Mouse (Mus musculus) brain, embryonic 14.5 days (tissue): ENCODE data around the gene Bsn. TPM values are rescaled to one million over a fixed set of nuclear protein-coding genes. Genes with fewer than 3 reads are reported as not detected.
A peak's percentile ranks its signal among the peaks of the same experiment; 100 is the strongest.

ENCODE experiments used
- DNase-seq: peaks from one replicate; pipeline ENCODE4 v3.0.0-alpha.2; 2011; ENCODE audit warnings: low read depth
- CTCF ChIP-seq: fragments of 200-500 bp; IDR thresholded peaks from 2 replicates; pipeline ENCODE4 v1.5.1; 2012; ENCODE audit warnings: inconsistent platforms, mild to moderate bottlenecking, moderate library complexity, borderline replicate concordance; ENCODE audit not compliant: insufficient read depth, insufficient read length; ENCODE audit errors: extremely low read depth
- POLR2A ChIP-seq: fragments of 200-500 bp; IDR thresholded peaks from 2 replicates; pipeline ENCODE4 v1.6.1; 2012; ENCODE audit warnings: mild to moderate bottlenecking, inconsistent platforms, borderline replicate concordance; ENCODE audit not compliant: poor library complexity, insufficient read depth, insufficient read length, severe bottlenecking; ENCODE audit errors: extremely low read depth
- polyA plus RNA-seq: library from polyadenylated mRNA; depleted of rRNA; stranded (reverse); fragments of >200 nt; gene quantifications from 2 replicates; pipeline ENCODE4 v1.2.3, GENCODE M21; 2012

The Bsn gene
- polyA plus RNA-seq, 1 experiment, result 40.0 TPM

DNA sequence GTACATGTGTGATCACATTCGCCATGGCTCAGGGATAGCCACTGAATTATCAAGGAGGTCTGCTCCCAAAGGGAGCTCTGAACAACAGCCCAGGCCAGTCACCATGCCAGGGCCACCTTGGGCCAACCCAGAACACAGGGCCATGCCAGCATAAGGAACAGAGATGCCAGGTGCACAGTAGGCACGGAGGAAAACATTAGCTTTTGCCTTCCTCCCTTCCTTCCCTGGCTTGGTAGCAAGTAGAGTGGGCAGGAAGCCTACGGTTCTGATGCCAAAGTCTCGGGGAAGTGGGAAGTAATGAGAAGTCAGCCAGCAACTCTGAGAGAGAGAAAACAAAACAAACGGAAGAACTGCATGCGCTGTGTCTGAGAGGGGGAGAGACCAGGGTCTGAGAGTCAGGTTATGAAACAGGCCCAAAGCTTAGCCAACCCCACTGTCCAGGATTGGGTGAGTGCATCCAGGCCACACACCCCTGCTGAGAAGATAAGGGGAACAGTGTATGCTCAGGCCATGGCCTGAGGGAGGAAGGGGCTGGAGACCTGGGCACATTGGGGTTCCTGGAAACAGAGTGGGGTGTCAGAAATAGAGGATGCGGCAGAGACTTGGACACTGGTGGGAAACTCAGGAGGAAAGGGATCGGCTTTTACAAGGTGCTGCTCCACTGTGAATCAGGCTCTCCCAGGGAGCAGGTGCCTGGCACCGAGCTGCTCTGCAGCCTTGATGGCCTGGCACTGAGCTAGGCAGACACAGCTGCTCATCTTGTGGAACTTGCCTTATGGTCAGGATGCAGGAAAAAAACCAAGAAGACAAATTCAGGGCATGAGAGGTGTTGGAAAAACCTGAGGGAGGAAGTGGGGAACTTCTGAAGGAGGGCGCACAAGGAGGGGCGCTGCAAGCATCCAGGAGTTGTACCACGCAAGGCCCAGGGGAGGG is 36.4 kb downstream of the Bsn start:
- DNase-seq, result peak; percentile 59

DNA sequence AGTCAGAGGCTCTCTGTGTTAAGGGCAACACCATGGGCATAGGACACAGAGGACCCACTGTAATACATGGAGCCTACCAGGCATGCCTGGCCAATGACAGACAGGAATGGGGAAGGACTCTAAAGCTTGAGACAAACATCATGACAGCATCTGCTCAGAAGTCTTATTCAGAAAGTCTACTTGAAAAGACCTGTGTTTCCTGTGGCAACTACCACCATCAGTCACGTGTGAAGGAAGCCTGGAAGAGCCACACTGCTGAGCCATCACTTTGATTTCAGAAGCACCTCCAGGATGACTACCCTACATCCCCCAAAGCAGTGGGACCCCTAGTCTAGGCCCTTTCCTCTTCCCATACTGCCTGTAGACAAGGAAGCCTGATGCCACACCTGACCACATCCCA is 39.7 kb downstream of the Bsn start:
- no peak for DNase-seq
- TF ChIP-seq CTCF (no peak), POLR2A (no peak)

More for the DNA sequence above, 36.4 kb downstream of the Bsn start:
- TF ChIP-seq POLR2A (no peak), CTCF (no peak)

DNA sequence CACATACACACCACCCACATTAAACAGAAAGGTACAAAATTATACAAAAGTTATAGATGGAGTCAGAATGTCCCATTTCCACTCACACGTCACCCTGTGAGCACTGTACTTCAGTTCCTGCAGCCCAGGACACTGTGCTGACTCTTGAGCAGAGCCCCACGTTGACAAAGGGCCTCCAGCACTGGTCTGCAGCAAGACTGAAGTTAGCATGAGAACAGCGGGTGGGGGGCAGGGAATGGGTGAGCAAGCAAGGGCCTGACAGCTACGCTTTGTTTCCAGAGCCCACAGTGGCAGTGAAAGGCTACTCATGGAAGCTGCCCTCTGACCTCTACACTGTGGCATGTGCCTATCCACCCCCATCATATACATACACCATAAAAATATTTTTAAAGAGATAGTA is 40.4 kb downstream of the Bsn start:
- no peak for DNase-seq
- TF ChIP-seq POLR2A, result no peak
- no peak for TF ChIP-seq CTCF

DNA sequence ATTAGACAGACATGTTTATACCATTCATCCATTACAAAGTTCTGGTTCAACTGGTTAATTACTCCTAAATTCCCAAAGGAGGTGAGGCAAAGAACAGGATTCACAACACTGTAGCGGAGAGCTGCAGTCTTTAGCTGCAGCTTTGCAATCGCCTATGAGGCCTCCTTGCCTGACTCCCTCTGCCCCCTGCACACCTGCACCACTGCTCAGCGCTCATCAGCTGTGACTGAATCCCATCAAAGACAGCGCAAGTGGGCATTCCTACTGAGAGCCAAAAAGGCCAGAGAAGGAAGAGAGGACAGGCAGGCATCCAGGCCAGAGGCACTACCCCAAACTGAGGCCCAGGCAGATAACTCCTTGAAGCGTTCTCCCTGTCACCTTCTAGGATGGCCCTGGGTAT is 42.6 kb downstream of the Bsn start:
- no peak for DNase-seq
- TF ChIP-seq CTCF (no peak), POLR2A (no peak)

DNA sequence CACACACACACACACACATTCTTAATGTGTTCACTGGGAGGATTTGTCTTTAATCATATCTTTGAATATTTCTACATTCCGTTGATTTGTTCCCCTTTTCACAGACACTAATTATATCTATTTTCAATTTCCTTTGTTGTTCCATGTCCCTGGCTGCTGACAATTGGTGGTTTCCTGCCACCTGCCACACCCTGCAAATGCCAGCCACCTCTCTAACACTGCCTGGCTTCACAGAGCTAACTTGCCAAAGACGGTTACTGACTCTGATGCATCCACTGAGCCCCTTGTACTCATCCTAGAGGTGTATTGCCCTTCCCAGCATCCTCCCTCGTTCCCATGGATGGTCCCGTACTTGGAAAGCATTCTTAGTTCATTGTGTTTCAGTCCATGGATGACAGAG is 43.7 kb downstream of the Bsn start:
- TF ChIP-seq CTCF (no peak), POLR2A (no peak)
- no peak for DNase-seq

DNA sequence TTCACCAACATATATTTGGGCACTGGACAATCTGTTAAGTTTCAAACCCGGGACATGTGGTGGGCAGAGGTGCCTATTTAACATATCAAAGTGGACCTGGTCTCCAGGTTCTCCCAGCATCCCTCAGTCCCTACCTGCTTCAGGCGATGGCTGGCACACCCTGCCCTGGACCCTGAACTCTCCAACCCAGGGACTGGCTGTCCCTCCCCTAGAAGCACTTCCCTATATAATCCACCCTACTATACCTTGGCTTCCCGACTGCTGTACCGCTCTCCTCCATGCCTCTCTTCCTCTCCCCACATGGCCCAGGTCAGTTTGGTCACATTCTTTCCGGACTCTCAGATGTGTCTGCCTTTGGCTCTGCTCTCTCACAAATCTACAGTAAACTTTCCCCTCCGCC is 44.4 kb downstream of the Bsn start:
- DNase-seq, result no peak
- no peak for TF ChIP-seq CTCF
- no peak for TF ChIP-seq POLR2A

DNA sequence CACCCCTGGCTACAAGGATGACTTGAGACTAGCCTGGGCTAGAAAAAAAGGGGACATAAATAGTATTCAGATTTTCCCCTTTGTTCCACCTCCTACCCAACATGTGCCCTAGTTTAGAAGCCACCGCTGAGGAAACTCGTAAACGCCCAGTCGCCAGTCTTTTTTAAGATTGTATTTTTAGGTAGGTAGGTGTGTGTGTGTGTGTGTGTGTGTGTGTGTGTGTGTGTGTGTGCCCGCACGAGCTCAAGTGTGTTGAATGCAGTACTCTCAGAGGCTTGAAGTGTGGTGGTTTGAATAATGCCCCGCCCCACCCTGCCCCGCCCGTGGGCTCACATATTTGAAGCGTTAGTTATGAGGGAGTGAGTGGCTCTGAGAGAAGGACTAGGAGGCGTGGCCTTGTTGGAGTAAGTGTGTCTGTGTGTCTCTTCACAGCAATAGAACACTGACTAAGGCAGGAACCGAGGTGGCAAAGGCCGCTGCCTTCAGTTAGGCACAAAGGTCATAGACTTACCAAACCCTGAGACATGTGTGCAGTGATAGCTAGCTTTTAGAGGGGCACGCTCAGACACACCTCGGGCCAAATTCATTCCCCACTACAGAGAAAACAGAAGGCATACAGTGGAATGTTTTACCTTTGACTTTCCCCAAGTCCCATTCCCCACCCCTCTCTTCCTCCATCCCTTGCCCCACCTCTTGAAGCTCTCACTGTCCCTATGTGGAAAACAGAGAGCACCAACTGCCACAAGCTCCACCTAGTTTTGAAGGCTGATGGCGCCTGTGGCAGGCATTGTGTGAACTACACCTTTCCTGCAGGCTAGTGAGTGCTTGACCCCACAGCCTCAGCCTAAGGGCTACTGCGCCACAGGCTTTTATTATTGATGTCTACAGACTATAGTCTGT is 45.6 kb downstream of the Bsn start:
- DNase-seq, result no peak
- TF ChIP-seq POLR2A, result no peak
- TF ChIP-seq CTCF, result no peak

DNA sequence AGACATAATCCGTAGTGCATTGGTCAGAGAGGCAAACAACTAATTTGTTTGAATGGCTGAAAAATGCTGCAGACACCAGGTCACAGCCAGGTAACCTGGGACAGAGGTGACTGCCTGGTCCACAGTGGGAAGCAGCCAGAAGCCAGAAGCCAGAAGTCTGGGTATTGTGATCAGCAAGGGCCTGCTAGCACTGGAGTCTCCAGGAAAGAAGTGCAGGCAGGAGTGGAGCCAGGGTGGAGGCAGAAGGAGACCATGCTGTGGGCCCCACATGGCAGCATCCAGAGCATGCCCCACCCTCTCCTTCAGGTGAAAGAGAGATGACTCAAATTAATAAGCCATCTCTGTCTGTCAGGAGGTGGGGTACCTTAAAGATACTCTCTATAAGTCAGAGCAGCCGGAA is 46.7 kb downstream of the Bsn start:
- DNase-seq, result no peak
- no peak for TF ChIP-seq CTCF
- TF ChIP-seq POLR2A, result no peak

DNA sequence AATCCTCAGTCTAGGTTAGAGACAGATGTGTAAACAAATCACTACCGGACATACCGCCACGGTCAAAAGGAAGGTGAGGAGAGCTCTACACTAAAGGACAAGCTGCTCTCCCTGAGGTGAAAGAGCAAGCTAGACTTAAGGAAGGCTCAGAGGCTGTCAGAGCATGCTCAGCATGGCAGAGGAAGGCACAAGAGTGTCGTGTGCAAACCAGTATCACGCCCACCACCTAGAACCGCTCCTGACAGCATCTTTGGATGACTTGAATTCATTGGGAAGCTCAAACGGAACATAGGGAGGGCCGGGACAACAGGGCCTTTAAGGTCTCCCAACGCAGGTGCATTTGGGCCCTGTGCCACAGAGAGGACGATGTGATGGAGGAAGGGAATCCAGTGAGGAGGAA is 48.8 kb downstream of the Bsn start:
- TF ChIP-seq POLR2A, result no peak
- no peak for TF ChIP-seq CTCF
- no peak for DNase-seq

DNA sequence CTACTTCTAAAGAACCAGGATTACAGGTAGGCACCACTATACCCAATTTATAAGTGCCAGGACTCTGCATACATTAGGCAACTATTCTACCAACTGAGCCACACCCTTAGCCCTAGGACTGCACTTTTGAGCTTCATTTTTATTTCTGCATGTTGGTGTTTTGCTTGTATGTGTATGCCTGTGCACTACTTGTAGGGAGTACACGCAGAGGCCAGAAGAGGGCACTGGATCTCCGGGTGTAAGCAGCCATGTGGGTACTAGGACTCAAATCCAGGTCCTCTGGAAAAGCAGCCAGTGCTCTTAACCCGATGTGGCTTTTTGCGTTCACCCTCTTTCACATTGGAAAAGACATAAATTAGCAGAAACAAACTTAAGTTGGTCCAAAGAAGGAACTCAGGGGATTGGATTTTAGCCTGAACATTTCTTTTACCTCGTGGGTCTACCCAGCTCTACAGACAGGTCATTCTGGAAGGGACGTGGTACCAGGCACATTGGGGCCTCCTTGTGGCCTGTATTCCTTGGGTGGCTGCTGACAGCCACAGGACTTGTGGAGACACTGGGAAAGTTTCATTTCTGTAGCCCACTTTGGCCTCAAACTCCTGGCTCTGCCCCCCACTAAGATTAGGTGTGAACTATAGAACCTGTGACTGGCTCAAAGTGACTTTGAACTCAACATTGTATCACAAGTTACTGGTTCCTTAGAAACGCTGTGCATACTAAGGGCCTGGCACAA is 50.1 kb downstream of the Bsn start:
- no peak for DNase-seq
- TF ChIP-seq CTCF (peak; percentile 17; the same call in 1 of the 2 replicates), POLR2A (no peak)

DNA sequence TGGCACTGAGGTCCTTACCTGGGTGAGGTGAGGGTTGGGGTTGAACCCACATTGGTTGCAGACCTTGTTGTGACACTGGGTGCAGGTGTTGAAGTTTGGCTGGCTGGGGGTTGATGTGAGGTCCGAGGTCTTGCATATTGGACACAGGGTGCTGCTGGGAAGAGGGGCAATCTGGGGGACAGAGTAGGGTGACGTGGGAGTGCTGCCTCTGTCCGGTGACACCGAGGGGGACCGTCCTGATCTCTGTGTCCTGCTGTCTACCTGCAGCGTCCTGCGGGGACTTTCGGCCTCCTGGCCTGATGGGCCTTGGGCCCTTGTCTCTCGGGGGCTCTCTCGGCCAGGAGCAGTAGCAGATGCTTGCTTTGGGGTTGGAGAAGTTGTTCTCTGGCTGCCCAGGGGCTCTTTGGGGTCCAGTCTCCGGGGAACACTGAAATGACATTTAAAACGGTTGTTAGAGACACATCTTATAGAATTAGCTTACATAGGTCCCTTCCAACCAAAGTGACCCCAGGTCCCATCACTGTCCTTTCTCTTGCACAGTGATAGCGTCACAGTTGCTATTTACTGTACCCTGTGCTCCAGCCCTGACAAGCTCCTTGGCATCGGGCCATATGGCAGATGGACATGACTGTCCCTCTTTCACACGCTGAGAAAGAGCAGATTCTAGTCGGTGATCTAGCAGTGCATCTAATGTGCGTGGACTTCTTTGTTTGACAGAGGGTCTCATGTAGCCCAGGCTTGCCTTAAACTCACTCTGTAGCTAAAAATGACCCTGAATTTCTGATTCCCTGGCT is 50.8 kb downstream of the Bsn start:
- DNase-seq, result peak; percentile 42
- TF ChIP-seq CTCF (no peak), POLR2A (no peak)

DNA sequence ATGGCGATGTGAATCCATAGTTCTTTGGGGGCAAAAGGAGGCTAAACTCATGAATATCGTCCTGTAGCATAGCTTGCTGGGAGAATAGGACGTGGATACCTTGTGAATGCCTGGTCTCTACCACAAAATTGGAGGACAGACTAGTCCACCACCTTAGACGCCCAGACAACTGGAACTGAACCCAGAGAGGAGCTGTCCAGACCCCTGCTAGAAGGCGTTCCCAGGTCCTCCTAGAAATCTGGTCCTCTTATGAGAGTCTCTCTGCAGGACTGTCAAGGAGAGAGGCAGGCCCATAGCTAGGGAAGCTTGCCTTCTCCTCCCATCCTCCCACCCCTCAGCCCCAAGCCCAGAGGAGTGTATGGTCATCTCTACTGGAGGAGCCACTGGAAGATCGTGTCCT is 52.1 kb downstream of the Bsn start:
- TF ChIP-seq CTCF, result no peak
- TF ChIP-seq POLR2A, result no peak
- DNase-seq, result no peak
